Mouse (Mus musculus) ES-E14 (cell line): Measurements from ENCODE around the gene Rin2. TPM values are rescaled to one million over a fixed set of nuclear protein-coding genes. Genes with fewer than 3 reads are reported as not detected.

ENCODE experiments used
- DNase-seq: peaks from one replicate; pipeline ENCODE4 v3.0.0-alpha.2; 2013; ENCODE audit warnings: low read depth, low spot score
- H3K27ac ChIP-seq: 2 replicates; pipeline ENCODE4 v1.5.1; 2012; ENCODE audit warnings: low read depth, mild to moderate bottlenecking, low read length, moderate library complexity, mixed read lengths; ENCODE audit not compliant: poor library complexity, insufficient read depth, severe bottlenecking
- H3K36me3 ChIP-seq: 2 replicates; pipeline ENCODE4 v1.6.1; 2012; ENCODE audit warnings: mild to moderate bottlenecking, low read length, moderate library complexity, mixed read lengths; ENCODE audit not compliant: control insufficient read depth, poor library complexity, insufficient read depth, severe bottlenecking
- H3K4me1 ChIP-seq, 2 experiments: fragments of 150-350 bp in 1 of 2; sonication (generic) in 1 of 2; 2 replicates each; pipeline ENCODE4 v1.6.1; 2012; ENCODE audit warnings: low read length in 2 of 2, mild to moderate bottlenecking in 1 of 2, mixed read lengths in 1 of 2; ENCODE audit not compliant: control insufficient read depth in 2 of 2, insufficient read depth in 2 of 2, poor library complexity in 1 of 2
- H3K4me3 ChIP-seq, 2 experiments: fragments of 150-350 bp in 1 of 2; sonication (generic) in 1 of 2; 2 replicates each; pipeline ENCODE4 v1.5.1; 2012; ENCODE audit warnings: low read length in 2 of 2, low read depth in 1 of 2, mild to moderate bottlenecking in 1 of 2, mixed read lengths in 1 of 2; ENCODE audit not compliant: insufficient read depth in 1 of 2, poor library complexity in 1 of 2, severe bottlenecking in 1 of 2
- H3K9ac ChIP-seq: 2 replicates; pipeline ENCODE4 v1.6.1; 2012; ENCODE audit warnings: low read depth, mild to moderate bottlenecking, low read length, mixed read lengths; ENCODE audit not compliant: poor library complexity, insufficient read depth, severe bottlenecking
- H3K9me3 ChIP-seq: fragments of 150-350 bp; sonication (generic); 2 replicates; pipeline ENCODE4 v1.6.1; 2012; ENCODE audit warnings: low read depth, mild to moderate bottlenecking, low read length; ENCODE audit not compliant: control insufficient read depth, insufficient read depth
- CHD2 ChIP-seq: IDR thresholded peaks from 2 replicates; pipeline ENCODE4 v1.6.1; 2014; ENCODE audit warnings: mild to moderate bottlenecking, low read depth, low read length, inconsistent platforms
- HCFC1 ChIP-seq: IDR thresholded peaks from 2 replicates; pipeline ENCODE4 v1.6.1; 2012; ENCODE audit warnings: low read length, inconsistent platforms, borderline replicate concordance; ENCODE audit not compliant: insufficient read depth
- MAFK ChIP-seq: IDR thresholded peaks from 2 replicates; pipeline ENCODE4 v1.6.1; 2014; ENCODE audit warnings: mild to moderate bottlenecking, low read depth, low read length, inconsistent platforms; ENCODE audit not compliant: insufficient read depth
- ZC3H11A ChIP-seq: IDR thresholded peaks from 2 replicates; pipeline ENCODE4 v1.6.1; 2012; ENCODE audit warnings: low read depth, mild to moderate bottlenecking, inconsistent platforms, low read length, borderline replicate concordance
- ZNF384 ChIP-seq: IDR thresholded peaks from 2 replicates; pipeline ENCODE4 v1.6.1; 2012; ENCODE audit warnings: low read depth, low read length, inconsistent platforms
- in situ Hi-C, 2 experiments: fragments of 600-800 bp; cut with MboI; formaldehyde crosslinking; loops; one replicate each; pipeline ENCODE4 v1.15.1; 2025; ENCODE audit warnings: low sequenced_read_pairs in 2 of 2, inconsistent platforms in 1 of 2; ENCODE audit not compliant: unreplicated experiment in 2 of 2
- total RNA-seq: library from RNA; depleted of rRNA; stranded (reverse); fragments of 300-350 nt; gene quantifications from 2 replicates; pipeline ENCODE4 v1.2.3, GENCODE M21; 2012; rRNA removed

Rin2 gene
- total RNA-seq, 1 experiment = 3.7 TPM

- Histone ChIP-seq H3K9ac (no peak overlapping the region), H3K9me3 (no peaks in the 10 kb centered on the region), H3K27ac (no peak overlapping the region), H3K36me3 (peaks cover 33% of the 10 kb centered on the region), H3K4me3 (no peak overlapping the region), H3K4me1 (peaks cover 0 to 3% of the 10 kb centered on the region in 2 experiments; a peak in 1 of 4 replicates)
- no peak for DNase-seq
- in situ Hi-C loops = no loop called here
- TF ChIP-seq CHD2 = no peak
- TF ChIP-seq MAFK = no peak
- no peak for TF ChIP-seq ZC3H11A
- TF ChIP-seq ZNF384 = no peak
- no peak for TF ChIP-seq HCFC1
Measured at GRCm38 (mm10) chr2:145920941-145921650, 246.1 kb downstream of the Rin2 start.

- Histone ChIP-seq H3K4me3 (peak within 1 kb of the TSS; percentile 81 to 98), H3K27ac (no peak within 1 kb of the TSS), H3K36me3 (peaks cover 8% of the 10 kb centered on the region), H3K4me1 (0 out of 4 replicates have a peak, but pooled peaks cover 0 to 2% of the 10 kb centered on the region in 2 experiments), H3K9me3 (no peaks in the 10 kb centered on the region), H3K9ac (peak within 1 kb of the TSS; percentile 79)
- TF ChIP-seq ZC3H11A = no peak
- peak; percentile 92 for TF ChIP-seq HCFC1
- peak; percentile 93 for TF ChIP-seq ZNF384
- TF ChIP-seq CHD2 = no peak
- no peak for TF ChIP-seq MAFK
- peak; percentile 89 for DNase-seq
- in situ Hi-C loops = no loop called here
Measured at GRCm38 (mm10) chr2:145934339-145935231, 259.6 kb downstream of the Rin2 start, which contains the start of the genes Cfap61 and Crnkl1. Cfap61 (plus strand) TSS chr2:145934784. Crnkl1 (minus strand) TSS chr2:145935014.

- peaks cover 3% of the 10 kb centered on the region for H3K36me3 ChIP-seq
- DNase-seq = no peak
- in situ Hi-C loops = no loop called here
- H3K27ac ChIP-seq = no peak overlapping the region
- no peak for TF ChIP-seq HCFC1
- no peak for TF ChIP-seq ZC3H11A
- no peak overlapping the region for H3K9ac ChIP-seq
- no peak overlapping the region for H3K4me3 ChIP-seq
- H3K4me1 ChIP-seq = 0 out of 4 replicates have a peak, but pooled peaks cover 0 to 2% of the 10 kb centered on the region in 2 experiments
- H3K9me3 ChIP-seq = no peaks in the 10 kb centered on the region
Measured at GRCm38 (mm10) chr2:145936975-145937374, 262.0 kb downstream of the Rin2 start.

Other genes starting within 250 kb of the Rin2 start
- gene Naa20, start 226.9 kb downstream of the Rin2 start, total RNA-seq = 81.5 and 87.6 TPM in 2 replicates